Mouse (Mus musculus): ENCODE data around the gene Nrde2. TPM values are rescaled to one million over a fixed set of nuclear protein-coding genes. Genes with fewer than 3 reads are reported as not detected.

Nrde2 gene
- polyA plus RNA-seq (2016; fragmentation: Nextera tagmentation; extraction: Ambion mirVana), result 12.9 and 15.5 TPM in 2 replicates

DNA sequence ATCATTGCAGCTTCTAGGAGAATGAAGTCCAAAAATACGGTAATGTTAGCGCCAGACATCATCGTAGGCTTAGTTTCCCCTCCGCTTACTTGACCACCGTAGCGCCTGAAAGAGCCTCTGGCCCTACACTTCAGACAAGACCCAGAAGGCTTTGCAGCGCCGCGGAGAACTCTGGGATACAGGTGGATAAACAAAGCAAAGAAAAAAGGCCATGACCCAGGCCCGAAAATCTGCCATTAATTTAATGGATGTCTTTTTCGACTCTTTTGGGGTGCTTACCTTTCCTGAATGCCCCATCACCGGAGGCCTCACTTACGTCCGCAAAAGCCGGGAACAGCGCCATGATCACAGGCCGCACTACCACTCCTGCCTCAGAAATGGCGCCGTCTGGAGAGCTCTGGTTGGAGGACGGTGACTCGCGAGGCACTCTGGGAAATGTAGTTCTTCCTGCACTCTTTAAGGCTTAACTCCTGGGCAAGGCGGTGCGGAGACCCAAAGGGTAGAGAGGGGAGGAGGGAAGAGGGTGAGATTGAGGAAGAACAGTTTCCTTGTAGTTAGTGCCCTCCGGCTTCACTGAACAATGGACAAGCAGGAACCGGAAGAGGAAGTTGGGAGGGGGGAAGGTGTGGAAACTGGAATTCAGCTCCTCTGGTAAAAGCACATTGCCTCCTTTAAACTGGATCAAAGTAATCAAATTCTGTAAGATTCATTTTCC is at the start of gene Nrde2:
TSS of gene Nrde2 (minus strand) at position 393 of the 715 bp plus-strand sequence.
- peak within 1 kb of the TSS; percentile 61 for H3K4me3 ChIP-seq
- peak within 1 kb of the TSS; percentile 93 for H3K27ac ChIP-seq
- under 1% methylated on average over 26 of the region's 26 CpGs for WGBS
- no peaks in the 10 kb centered on the region for H3K9me3 ChIP-seq
- peaks cover 18% of the 10 kb centered on the region for H3K4me1 ChIP-seq
- H3K36me3 ChIP-seq (replicated peaks), result 0 out of 2 replicates have a peak, but pooled peaks cover 7% of the 10 kb centered on the region
- H3K27me3 ChIP-seq (ENCODE audit: poor library complexity, severe bottlenecking), result no peaks in the 10 kb centered on the region
- DNase-seq (ENCODE audit: extremely low spot score, low spot score), result peak; percentile 91

DNA sequence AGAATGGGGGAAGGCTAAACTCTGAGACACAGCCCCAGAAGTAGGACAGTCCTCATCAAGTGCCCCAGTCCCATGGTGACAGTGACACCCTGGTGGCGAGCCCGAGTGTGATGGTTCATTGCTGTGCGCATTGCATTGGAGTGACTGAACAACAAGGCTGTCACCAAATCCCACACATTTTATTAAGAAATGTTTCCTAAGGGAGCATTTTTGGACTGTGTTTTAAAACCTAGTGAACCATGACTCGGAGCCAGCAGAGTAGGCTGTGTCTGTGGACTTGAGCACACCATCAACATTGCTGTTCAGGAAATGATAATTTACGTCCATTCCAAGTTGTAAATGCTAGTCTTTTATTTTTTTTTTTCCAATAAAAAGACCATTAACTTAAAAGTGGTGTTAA is 47.5 kb upstream of the Nrde2 start:
- H3K36me3 ChIP-seq (replicated peaks), result peaks cover 88% of the 10 kb centered on the region
- WGBS, result 93% methylated on average over 5 of the region's 5 CpGs
- no peaks in the 10 kb centered on the region for H3K27me3 ChIP-seq (ENCODE audit: poor library complexity, severe bottlenecking)

DNA sequence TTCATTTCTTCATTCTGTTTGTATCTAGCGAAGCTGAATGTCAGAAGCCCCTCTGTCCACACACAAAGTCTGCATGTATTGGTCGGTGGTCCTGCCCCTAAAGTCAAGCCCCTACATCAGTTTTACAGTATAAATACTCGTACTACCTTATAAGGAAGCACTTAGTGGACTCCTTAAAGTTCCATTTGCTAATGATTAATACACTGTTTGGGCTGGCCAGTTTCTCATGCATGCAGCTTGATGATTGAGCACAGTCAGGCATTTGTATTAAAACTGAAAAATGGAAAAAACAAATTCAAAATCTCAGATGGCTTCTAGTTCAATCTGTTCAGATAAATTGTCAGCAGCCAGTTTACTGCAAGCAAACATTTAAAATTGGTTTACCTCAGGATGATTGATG is 47.1 kb upstream of the Nrde2 start:
- Histone ChIP-seq H3K9me3 (no peaks in the 10 kb centered on the region), H3K4me1 (peaks cover 15% of the 10 kb centered on the region), H3K4me3 (no peak overlapping the region), H3K36me3 (replicated peaks) (peaks cover 88% of the 10 kb centered on the region), H3K27me3 (ENCODE audit: poor library complexity, severe bottlenecking) (no peaks in the 10 kb centered on the region), H3K27ac (no peak overlapping the region)
- 91% methylated on average over 3 of the region's 3 CpGs for WGBS
- no peak for DNase-seq (ENCODE audit: extremely low spot score, low spot score)

More for the DNA sequence above, 47.5 kb upstream of the Nrde2 start:
- Histone ChIP-seq H3K4me3 (no peak overlapping the region), H3K27ac (no peak overlapping the region), H3K4me1 (peaks cover 11% of the 10 kb centered on the region), H3K9me3 (no peaks in the 10 kb centered on the region)
- no peak for DNase-seq (ENCODE audit: extremely low spot score, low spot score)

DNA sequence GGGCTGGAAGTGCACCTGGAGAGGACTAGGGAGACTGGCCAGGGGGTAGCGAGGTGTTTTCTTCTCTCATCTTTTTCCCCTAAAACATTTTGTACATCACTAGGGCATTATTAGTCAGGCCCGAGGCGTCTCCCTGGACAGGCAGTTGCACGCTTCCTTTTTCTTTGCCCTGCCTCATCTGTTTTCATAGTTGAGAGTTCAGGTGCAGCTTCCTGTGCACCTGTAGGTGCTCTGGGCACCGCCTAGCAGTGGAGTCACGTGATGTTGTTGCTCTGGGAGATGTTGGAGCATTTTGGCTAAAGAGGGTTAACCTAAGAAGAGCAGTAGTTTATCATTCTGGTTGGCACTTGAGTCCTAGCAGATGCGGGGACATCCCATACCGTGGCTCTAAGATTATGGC is 45.7 kb upstream of the Nrde2 start:
- no peaks in the 10 kb centered on the region for H3K27me3 ChIP-seq (ENCODE audit: poor library complexity, severe bottlenecking)
- H3K27ac ChIP-seq, result no peak overlapping the region
- WGBS, result 96% methylated on average over 8 of the region's 8 CpGs
- no peak for DNase-seq (ENCODE audit: extremely low spot score, low spot score)
- no peaks in the 10 kb centered on the region for H3K9me3 ChIP-seq
- peaks cover 28% of the 10 kb centered on the region for H3K4me1 ChIP-seq
- no peak overlapping the region for H3K4me3 ChIP-seq
- peaks cover 80% of the 10 kb centered on the region for H3K36me3 ChIP-seq (replicated peaks)

DNA sequence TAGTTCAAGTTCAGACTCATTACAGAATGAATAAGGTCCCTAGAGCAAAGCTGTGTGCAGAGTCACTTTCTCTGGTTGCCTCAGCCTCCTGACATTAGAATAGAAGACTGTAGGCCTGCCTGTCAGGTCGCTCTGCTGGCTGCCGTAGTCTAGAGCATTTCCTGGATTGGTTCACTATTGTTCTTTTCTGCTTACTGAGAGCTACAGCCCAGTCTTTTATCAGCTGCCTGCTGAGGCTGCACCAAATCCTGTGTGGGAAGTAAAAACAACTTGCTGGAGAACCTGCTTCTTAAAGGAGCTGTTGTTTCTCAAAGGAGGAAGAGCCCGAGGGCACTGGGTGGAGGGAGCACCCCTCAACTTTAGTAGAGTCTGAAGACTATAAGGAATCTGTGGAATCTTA is 44.3 kb upstream of the Nrde2 start:
- H3K4me1 ChIP-seq, result peaks cover 34% of the 10 kb centered on the region
- H3K27ac ChIP-seq, result no peak overlapping the region
- peaks cover 66% of the 10 kb centered on the region for H3K36me3 ChIP-seq (replicated peaks)
- H3K27me3 ChIP-seq (ENCODE audit: poor library complexity, severe bottlenecking), result no peaks in the 10 kb centered on the region
- no peak overlapping the region for H3K4me3 ChIP-seq
- WGBS, result 59% methylated on average over 3 of the region's 3 CpGs
- DNase-seq (ENCODE audit: extremely low spot score, low spot score), result no peak
- no peaks in the 10 kb centered on the region for H3K9me3 ChIP-seq

DNA sequence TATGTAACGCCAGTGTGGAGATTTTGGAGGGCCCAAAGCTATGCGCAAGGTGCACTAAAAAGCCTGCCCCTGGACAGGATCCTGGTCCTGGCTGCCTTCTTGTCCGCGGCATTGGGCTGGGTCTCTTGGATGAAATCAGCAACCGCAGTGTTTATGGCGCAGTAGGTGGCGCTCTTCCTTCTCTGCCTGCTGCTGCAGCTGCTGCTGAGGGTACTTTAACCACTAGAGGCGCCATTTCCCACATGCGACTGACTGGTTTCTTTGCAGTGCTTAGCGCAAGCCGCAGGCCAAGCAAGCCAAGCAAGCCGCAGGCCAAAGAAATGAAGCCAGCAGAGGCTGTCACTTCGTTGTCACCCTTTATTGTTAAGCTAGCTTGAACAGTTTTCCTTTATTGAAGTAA is 42.4 kb upstream of the Nrde2 start:
- Histone ChIP-seq H3K9me3 (no peaks in the 10 kb centered on the region), H3K4me1 (peaks cover 38% of the 10 kb centered on the region), H3K27ac (no peak overlapping the region), H3K4me3 (peak overlapping the region; percentile 86), H3K36me3 (replicated peaks) (peaks cover 47% of the 10 kb centered on the region), H3K27me3 (ENCODE audit: poor library complexity, severe bottlenecking) (no peaks in the 10 kb centered on the region)
- peak; percentile 92 for DNase-seq (ENCODE audit: extremely low spot score, low spot score)
- 2% methylated on average over 13 of the region's 13 CpGs for WGBS

DNA sequence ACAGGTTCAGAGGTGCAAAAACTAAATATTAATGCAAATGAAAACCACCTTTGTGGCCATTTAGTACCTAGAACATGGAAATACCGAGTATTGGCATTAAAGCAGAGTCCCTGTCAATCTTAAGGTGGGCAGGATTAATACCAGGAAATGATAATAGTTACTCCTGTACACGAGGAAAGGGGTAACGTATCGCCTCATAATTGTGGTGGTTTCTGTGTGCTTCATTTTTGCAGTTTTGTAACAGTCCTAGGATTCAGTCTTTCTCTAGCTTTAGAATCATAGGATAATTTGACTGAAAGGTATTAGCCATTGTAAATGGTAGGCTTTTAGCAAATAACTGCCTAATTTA is 41.9 kb upstream of the Nrde2 start:
- no peaks in the 10 kb centered on the region for H3K9me3 ChIP-seq
- peaks cover 42% of the 10 kb centered on the region for H3K36me3 ChIP-seq (replicated peaks)
- H3K27ac ChIP-seq, result no peak overlapping the region
- peaks cover 38% of the 10 kb centered on the region for H3K4me1 ChIP-seq
- H3K4me3 ChIP-seq, result peak overlapping the region; percentile 86
- WGBS, result 67% methylated on average over 4 of the region's 4 CpGs
- no peaks in the 10 kb centered on the region for H3K27me3 ChIP-seq (ENCODE audit: poor library complexity, severe bottlenecking)
- no peak for DNase-seq (ENCODE audit: extremely low spot score, low spot score)

DNA sequence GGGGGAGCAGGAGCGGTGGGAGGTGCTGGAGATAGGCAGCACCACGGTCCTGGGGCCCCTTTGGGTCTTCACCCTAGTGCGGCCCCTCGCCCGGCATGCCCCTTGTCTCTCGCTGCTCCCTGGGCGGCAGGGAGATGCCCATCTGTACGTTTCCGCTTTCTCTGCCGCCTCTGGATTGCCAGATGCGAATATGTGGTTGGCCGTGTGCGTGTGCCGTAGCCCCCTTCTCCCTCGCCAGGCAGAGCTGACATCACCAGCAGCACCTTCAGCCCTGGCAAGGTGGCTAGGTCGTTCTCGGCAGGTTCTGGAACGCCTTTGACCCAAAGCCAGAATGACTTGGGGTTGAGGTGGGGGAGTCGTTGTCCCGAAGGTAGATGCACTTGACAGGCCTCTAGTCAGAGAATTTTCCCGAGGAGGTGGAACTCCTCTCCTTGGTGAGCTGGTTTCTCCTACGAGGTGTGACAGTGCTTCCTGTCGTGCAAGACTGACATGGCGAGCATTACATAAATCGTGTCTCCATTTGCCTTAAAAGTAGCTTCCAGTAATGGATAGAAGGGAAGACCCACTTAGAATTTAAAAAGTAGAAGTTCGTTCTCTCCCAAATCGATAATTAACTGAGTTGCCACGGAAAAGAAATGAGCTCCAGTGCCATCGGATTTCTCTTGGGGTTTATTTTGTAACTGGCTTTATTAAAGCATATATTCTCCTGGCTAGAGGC is 41.4 kb upstream of the Nrde2 start:
- DNase-seq (ENCODE audit: extremely low spot score, low spot score), result peak; percentile 50
- peaks cover 38% of the 10 kb centered on the region for H3K4me1 ChIP-seq
- no peaks in the 10 kb centered on the region for H3K27me3 ChIP-seq (ENCODE audit: poor library complexity, severe bottlenecking)
- no peaks in the 10 kb centered on the region for H3K9me3 ChIP-seq
- peaks cover 37% of the 10 kb centered on the region for H3K36me3 ChIP-seq (replicated peaks)
- 9% methylated on average over 29 of the region's 29 CpGs for WGBS
- peak overlapping the region; percentile 86 for H3K4me3 ChIP-seq
- peak overlapping the region; percentile 95 for H3K27ac ChIP-seq

DNA sequence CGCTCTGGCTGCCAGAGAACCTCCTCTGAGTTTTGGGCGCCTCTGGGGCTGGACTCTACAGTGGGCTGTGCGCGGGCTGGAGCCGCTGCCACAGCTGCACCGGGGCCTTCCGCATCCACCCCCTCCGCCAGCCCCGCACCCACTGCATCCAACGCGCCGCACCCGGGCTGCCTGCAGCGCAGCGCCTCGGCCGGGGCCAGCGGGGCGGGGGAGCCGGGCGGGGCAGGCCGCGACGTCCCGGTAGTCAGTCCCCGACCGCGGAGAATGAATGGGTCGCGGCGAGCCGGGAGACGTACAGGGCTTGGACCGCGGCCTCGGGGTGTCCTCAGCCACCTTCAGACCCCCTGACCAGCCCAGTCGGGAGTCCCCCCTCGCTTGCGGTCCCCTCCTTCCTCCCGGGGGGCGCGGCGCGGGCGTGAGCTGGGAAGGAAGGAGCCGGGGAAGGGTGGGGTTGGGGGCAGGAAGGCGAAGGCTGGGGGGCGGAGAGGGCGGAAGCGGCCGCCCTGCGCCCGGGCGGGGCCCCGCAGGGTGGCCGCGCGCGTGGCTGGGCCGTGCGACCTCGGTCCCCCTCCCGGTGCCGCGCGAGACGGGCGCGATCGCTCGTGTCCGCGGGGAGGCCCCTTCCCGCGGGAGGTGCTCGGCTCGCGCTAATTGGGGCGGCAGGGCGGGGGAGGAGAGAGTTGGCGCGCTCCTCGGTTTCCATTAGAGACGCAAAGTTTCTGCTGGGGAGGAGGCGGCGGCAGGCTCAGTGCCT is 40.6 kb upstream of the Nrde2 start:
- Histone ChIP-seq H3K27me3 (ENCODE audit: poor library complexity, severe bottlenecking) (no peaks in the 10 kb centered on the region), H3K4me3 (peak overlapping the region; percentile 86), H3K27ac (peak overlapping the region; percentile 95), H3K36me3 (replicated peaks) (peaks cover 29% of the 10 kb centered on the region), H3K4me1 (peaks cover 38% of the 10 kb centered on the region), H3K9me3 (no peaks in the 10 kb centered on the region)
- WGBS, result under 1% methylated on average over 74 of the region's 86 CpGs
- DNase-seq (ENCODE audit: extremely low spot score, low spot score), result peak; percentile 44

DNA sequence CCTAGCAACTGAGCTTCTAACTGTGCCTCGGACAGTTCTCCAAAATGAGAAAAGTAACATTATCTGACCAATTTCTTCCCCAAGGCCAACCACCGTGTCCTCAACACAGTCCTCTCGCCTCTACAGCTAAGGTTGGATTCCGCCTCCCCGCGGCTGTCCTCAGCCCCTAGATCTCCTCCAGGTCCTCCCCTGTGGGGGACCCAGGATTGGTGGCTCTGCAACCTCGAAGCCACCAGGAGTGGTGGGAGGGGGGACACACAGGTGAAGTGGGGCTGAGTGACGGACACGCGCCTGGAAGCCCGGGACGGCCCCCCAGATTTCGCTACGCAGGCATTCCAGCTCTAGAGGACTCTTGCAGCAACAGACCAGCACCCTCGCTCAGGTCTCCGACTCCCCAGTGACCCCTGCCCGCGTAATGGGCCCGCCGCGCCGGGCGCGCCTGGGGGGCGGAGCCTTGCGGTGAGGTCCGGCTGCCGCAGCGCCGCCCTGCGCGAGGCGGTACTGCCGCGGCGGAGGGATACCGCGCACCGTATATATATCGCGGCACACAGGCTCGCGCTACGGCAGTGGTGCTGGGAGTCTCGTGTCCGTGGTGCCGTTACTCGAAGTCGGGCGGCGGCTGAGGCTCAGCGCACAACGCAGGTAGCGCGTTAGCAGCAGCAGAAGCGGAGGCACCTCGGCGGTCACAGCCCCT is 39.7 kb upstream of the Nrde2 start, which contains the start of gene Calm1:
TSS of gene Calm1 (plus strand) at position 469 of the 694 bp plus-strand sequence.
- Histone ChIP-seq H3K36me3 (replicated peaks) (peaks cover 20% of the 10 kb centered on the region), H3K4me1 (peaks cover 38% of the 10 kb centered on the region), H3K4me3 (peak within 1 kb of the TSS; percentile 86), H3K27me3 (ENCODE audit: poor library complexity, severe bottlenecking) (no peaks in the 10 kb centered on the region), H3K9me3 (no peaks in the 10 kb centered on the region), H3K27ac (peak within 1 kb of the TSS; percentile 95)
- DNase-seq (ENCODE audit: extremely low spot score, low spot score), result peak; percentile 91
- WGBS, result under 1% methylated on average over 58 of the region's 58 CpGs

DNA sequence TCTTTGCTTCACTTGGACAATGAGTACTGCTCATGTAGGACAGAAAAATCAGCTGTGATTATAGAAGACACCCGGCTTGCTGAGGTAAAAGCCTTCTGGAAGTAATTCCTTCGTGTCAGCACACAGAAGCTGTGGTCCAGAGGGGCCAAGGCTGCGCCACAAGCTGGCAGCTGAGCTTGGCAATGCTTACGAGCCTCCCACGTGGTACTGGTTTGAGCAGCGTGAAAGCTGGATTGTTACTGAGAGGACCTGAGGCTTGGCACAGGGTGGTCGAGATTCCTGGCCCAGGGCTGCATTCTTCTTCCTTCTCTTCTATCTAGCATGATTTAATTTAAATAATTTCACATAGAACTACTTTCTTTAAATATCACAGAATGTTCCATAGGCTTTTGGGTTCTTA is 37.3 kb upstream of the Nrde2 start:
- Histone ChIP-seq H3K4me3 (no peak overlapping the region), H3K36me3 (replicated peaks) (no peaks in the 10 kb centered on the region), H3K27me3 (ENCODE audit: poor library complexity, severe bottlenecking) (no peaks in the 10 kb centered on the region), H3K9me3 (no peaks in the 10 kb centered on the region), H3K4me1 (peaks cover 34% of the 10 kb centered on the region), H3K27ac (no peak overlapping the region)
- DNase-seq (ENCODE audit: extremely low spot score, low spot score), result no peak
- WGBS, result 71% methylated on average over 7 of the region's 7 CpGs

DNA sequence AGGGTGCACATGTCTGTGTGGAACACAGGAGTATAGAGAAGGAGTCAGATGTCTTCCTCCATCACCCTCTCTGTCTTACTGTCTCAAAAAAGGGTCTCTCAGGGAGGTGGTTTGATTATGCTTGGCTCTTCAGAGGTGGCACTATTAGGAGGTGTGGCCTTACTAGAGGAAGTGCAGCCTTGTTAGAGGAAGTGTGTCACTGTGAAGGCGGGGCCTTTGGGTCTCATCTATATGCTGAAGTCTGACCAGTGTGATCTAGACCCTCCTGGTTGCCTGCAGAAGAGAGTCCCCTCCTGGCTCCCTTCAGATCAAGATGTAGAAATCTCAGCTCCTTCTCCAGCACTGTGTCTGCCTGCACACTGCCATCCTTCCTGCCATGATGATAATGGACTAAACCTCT is 34.7 kb upstream of the Nrde2 start:
- Histone ChIP-seq H3K36me3 (replicated peaks) (no peaks in the 10 kb centered on the region), H3K4me1 (peaks cover 16% of the 10 kb centered on the region), H3K4me3 (no peak overlapping the region), H3K9me3 (no peaks in the 10 kb centered on the region), H3K27me3 (ENCODE audit: poor library complexity, severe bottlenecking) (no peaks in the 10 kb centered on the region), H3K27ac (no peak overlapping the region)
- DNase-seq (ENCODE audit: extremely low spot score, low spot score), result no peak
- WGBS, result 95% methylated on average over 1 of the region's 1 CpGs
